Mouse (Mus musculus) brain, embryonic 14.5 days (tissue): ENCODE results near the gene Klhl23.

Experiments
- CTCF ChIP-seq: fragments of 200-500 bp; IDR thresholded peaks from 2 replicates; pipeline ENCODE4 v1.5.1; 2012; ENCODE audit warnings: inconsistent platforms, mild to moderate bottlenecking, moderate library complexity, borderline replicate concordance; ENCODE audit not compliant: insufficient read depth, insufficient read length; ENCODE audit errors: extremely low read depth
- POLR2A ChIP-seq: fragments of 200-500 bp; IDR thresholded peaks from 2 replicates; pipeline ENCODE4 v1.6.1; 2012; ENCODE audit warnings: mild to moderate bottlenecking, inconsistent platforms, borderline replicate concordance; ENCODE audit not compliant: poor library complexity, insufficient read depth, insufficient read length, severe bottlenecking; ENCODE audit errors: extremely low read depth

- TF ChIP-seq CTCF (no peak), POLR2A (no peak)
These were observed 15.7 kb downstream of the Klhl23 start for GRCm38 (mm10) chr2:69837244-69837967.
